Mouse (Mus musculus): ENCODE data around the gene Slc44a3.

GRCm38 (mm10) chr3:121493997-121494421 lies 38.2 kb downstream of the Slc44a3 start:
- no peak for TF ChIP-seq POLR2A (IDR thresholded peaks at IDR 0.05; ENCODE audit: borderline replicate concordance, extremely low read depth, insufficient read depth, insufficient read length, poor library complexity, severe bottlenecking)
- TF ChIP-seq CTCF (IDR thresholded peaks at IDR 0.05; ENCODE audit: borderline replicate concordance, extremely low read depth, insufficient read depth, insufficient read length), result no peak
